Mouse (Mus musculus) urinary bladder, adult 2 months (tissue): ENCODE results near the gene Ccl21b. TPM values are rescaled to one million over a fixed set of nuclear protein-coding genes. Genes with fewer than 3 reads are reported as not detected.
"Not testable (repeated sequence)": the region's sequence is repeated elsewhere in the genome, so short reads cannot be mapped to it uniquely, and the experiment has no call there.

Source experiments
- DNase-seq: peaks from one replicate; pipeline ENCODE4 v3.0.0; 2022; ENCODE audit warnings: low spot score
- polyA plus RNA-seq: library from polyadenylated mRNA; depleted of rRNA; stranded (reverse); fragments of >200 nt; gene quantifications from 2 replicates; pipeline ENCODE4 v1.2.3, GENCODE M21; 2012; rRNA removed

The Ccl21b gene
- polyA plus RNA-seq = not detected in 2 replicates

- DNase-seq = not testable (repeated sequence)
Measured at GRCm38 (mm10) chr4:42255467-42255866, at the start of gene Ccl21b. Ccl21b (plus strand) TSS chr4:42255767.

GRCm38 (mm10) chr4:42240339-42240738 is 15.2 kb upstream of the Ccl21b start, which contains the start of gene Gm10600:
Gm10600 (plus strand) TSS chr4:42240639.
- not testable (repeated sequence) for DNase-seq

GRCm38 (mm10) chr4:42293967-42294366 is 38.4 kb downstream of the Ccl21b start, which contains the start of gene Gm21953:
Gm21953 (plus strand) TSS chr4:42294267.
- DNase-seq = not testable (repeated sequence)

Other genes starting within 250 kb of the Ccl21b start
- gene Gm21093, start 221.0 kb upstream of the Ccl21b start, polyA plus RNA-seq = 0.07 and 0.15 TPM in 2 replicates
- gene Gm3893, start 164.6 kb upstream of the Ccl21b start, polyA plus RNA-seq = not detected in 2 replicates
- gene Gm13304, start 140.9 kb upstream of the Ccl21b start, polyA plus RNA-seq = not detected in 2 replicates
- gene Gm13306, start 102.3 kb upstream of the Ccl21b start, polyA plus RNA-seq = 0.55 and 0.56 TPM in 2 replicates
- 0.67 and 0.75 TPM in 2 replicates for gene Gm13305, start 87.2 kb upstream of the Ccl21b start, polyA plus RNA-seq
- not detected in 2 replicates for gene Gm10600, start 15.1 kb upstream of the Ccl21b start, polyA plus RNA-seq
- not detected in 2 replicates for gene Gm21953, start 38.5 kb downstream of the Ccl21b start, polyA plus RNA-seq
- 0.03 TPM in 1 of 2 replicates, not detected in the other for gene Fam205a3, start 62.6 kb downstream of the Ccl21b start, polyA plus RNA-seq
- gene Gm21586, start 183.6 kb downstream of the Ccl21b start, polyA plus RNA-seq = not detected in 2 replicates
- 0.21 and 0.27 TPM in 2 replicates for gene Gm2163, start 211.0 kb downstream of the Ccl21b start, polyA plus RNA-seq